Mouse (Mus musculus) liver, embryonic 16.5 days (tissue): ENCODE results near the gene Zfp445. TPM values are rescaled to one million over a fixed set of nuclear protein-coding genes. Genes with fewer than 3 reads are reported as not detected.

ENCODE experiments used
- ATAC-seq: fragments of 200-750 bp; cut with Nextera tagmentation; 2 replicates; pipeline ENCODE4 v1.8.0; 2017; ENCODE audit warnings: low read depth, mild to moderate bottlenecking, moderate number of reproducible peaks, moderate library complexity
- H3K27ac ChIP-seq: fragments of 300-500 bp; sonication (generic); 2 replicates; pipeline ENCODE4 v1.5.1; 2014; ENCODE audit warnings: mild to moderate bottlenecking, low read length
- H3K27me3 ChIP-seq: fragments of 300-500 bp; sonication (generic); 2 replicates; pipeline ENCODE4 v1.6.1; 2014; ENCODE audit warnings: low read depth, low read length, mixed read lengths; ENCODE audit not compliant: control insufficient read depth, insufficient read depth
- H3K36me3 ChIP-seq: fragments of 300-500 bp; sonication (generic); 2 replicates; pipeline ENCODE4 v1.6.1; 2014; ENCODE audit warnings: mild to moderate bottlenecking; ENCODE audit not compliant: control insufficient read depth, insufficient read depth
- H3K4me1 ChIP-seq: fragments of 300-500 bp; sonication (generic); 2 replicates; pipeline ENCODE4 v1.6.1; 2014; ENCODE audit warnings: low read depth, low read length, mixed read lengths; ENCODE audit not compliant: control insufficient read depth
- H3K4me2 ChIP-seq: fragments of 300-500 bp; sonication (generic); 2 replicates; pipeline ENCODE4 v1.6.1; 2014; ENCODE audit warnings: low read depth, low read length, mixed read lengths
- H3K4me3 ChIP-seq: fragments of 300-500 bp; sonication (generic); 2 replicates; pipeline ENCODE4 v1.5.1; 2014; ENCODE audit warnings: low read depth, mild to moderate bottlenecking, low read length
- H3K9ac ChIP-seq: fragments of 300-500 bp; sonication (generic); 2 replicates; pipeline ENCODE4 v1.6.1; 2014; ENCODE audit warnings: low read depth, low read length
- H3K9me3 ChIP-seq: fragments of 300-500 bp; sonication (generic); replicated peaks from 2 replicates; pipeline ENCODE4 v1.6.1; 2016; ENCODE audit warnings: low read length; ENCODE audit not compliant: control insufficient read depth
- WGBS: fragments of 180-500 bp; shearing (Covaris S2); extraction: QIAGEN DNeasy Blood & Tissue Kit; methylation state at CpG from one replicate; pipeline ENCODE4 v1.1.7; 2014; ENCODE audit not compliant: insufficient replicate concordance; 5-methylcytosine and 5-hydroxymethylcytosine counted together
- polyA plus RNA-seq: library from polyadenylated mRNA; unstranded; fragments of >200 nt; fragmentation: Nextera tagmentation; extraction: Ambion mirVana; gene quantifications from 2 replicates; pipeline ENCODE4 v1.2.1, GENCODE M21; 2015

Gene Zfp445
- polyA plus RNA-seq, 1 experiment from 2014 or later = 19.4 TPM

GRCm38 (mm10) chr9:122846156-122846555, 19.6 kb downstream of the Zfp445 start:
- no peak overlapping the region for H3K4me2 ChIP-seq
- H3K9me3 ChIP-seq = peaks cover 2% of the 10 kb centered on the region; the same call in 1 of the 2 replicates
- no peak overlapping the region for H3K27ac ChIP-seq
- H3K36me3 ChIP-seq = peaks cover 19% of the 10 kb centered on the region
- H3K4me1 ChIP-seq = no peaks in the 10 kb centered on the region
- H3K4me3 ChIP-seq = no peak overlapping the region
- ATAC-seq = no peak
- H3K9ac ChIP-seq = no peak overlapping the region
- H3K27me3 ChIP-seq = no peaks in the 10 kb centered on the region

GRCm38 (mm10) chr9:122845621-122846020, 20.2 kb downstream of the Zfp445 start:
- no peak for ATAC-seq
- no peak overlapping the region for H3K4me3 ChIP-seq

DNA sequence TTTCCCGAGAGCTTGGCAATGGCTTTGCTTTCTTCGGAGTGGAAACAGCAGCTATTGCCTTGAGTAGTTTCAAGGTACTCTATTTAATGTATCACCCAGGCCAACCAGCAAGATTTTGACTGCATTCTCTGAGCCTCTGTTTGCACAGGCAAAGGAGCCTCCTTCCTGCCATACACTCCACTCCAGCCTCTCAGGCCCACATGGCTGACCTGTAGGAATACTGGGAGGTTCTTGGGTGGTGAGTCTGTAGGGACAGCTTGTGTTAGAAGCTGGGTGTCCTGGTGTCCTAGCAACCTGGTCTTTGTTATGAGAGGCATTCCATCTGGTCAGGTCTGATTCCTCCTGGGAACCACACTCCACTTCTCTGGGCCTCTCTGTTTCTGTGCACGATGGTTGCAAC, 22.0 kb downstream of the Zfp445 start, which contains the start of gene Gm35549:
Gene Gm35549 (minus strand): TSS at position 276 of the 400 bp plus-strand sequence.
- H3K9ac ChIP-seq = no peak within 1 kb of the TSS
- no peak within 1 kb of the TSS for H3K4me2 ChIP-seq
- H3K27me3 ChIP-seq = no peaks in the 10 kb centered on the region
- H3K36me3 ChIP-seq = peaks cover 4% of the 10 kb centered on the region
- 0 out of 2 replicates have a peak, but pooled peaks cover 2% of the 10 kb centered on the region for H3K9me3 ChIP-seq
- no peak within 1 kb of the TSS for H3K4me3 ChIP-seq
- no peak within 1 kb of the TSS for H3K27ac ChIP-seq
- H3K4me1 ChIP-seq = no peaks in the 10 kb centered on the region
- ATAC-seq = no peak
- 69% methylated on average over 3 of the region's 3 CpGs for WGBS

More at GRCm38 (mm10) chr9:122845621-122846020, 20.2 kb downstream of the Zfp445 start:
- H3K4me1 ChIP-seq = no peaks in the 10 kb centered on the region
- WGBS = 51% methylated on average over 3 of the region's 3 CpGs
- no peak overlapping the region for H3K4me2 ChIP-seq
- H3K36me3 ChIP-seq = peaks cover 15% of the 10 kb centered on the region
- H3K27me3 ChIP-seq = no peaks in the 10 kb centered on the region
- no peak overlapping the region for H3K27ac ChIP-seq
- no peak overlapping the region for H3K9ac ChIP-seq
- peaks cover 2% of the 10 kb centered on the region; the same call in 1 of the 2 replicates for H3K9me3 ChIP-seq

DNA sequence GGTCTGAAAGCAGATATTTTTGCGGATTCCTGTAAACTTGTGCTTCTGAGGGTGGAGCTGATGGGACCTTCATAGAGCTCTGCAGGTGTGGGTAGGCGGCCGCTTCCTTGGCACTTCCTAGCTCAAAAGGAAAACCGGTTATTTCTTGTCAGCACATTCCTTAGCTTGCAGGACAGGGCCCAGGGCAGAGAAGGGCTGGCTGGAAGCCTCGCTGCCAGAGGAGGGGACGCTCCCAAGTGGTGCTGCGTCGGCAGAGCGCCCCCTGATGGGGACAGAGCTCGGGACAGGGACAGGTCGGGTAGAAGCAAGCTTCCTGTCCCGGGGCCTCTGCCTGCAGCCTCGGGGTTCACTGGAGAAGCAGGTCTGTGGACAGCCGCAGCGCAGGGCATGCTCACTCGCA, 28.1 kb downstream of the Zfp445 start:
- WGBS = 34% methylated on average over 16 of the region's 16 CpGs

GRCm38 (mm10) chr9:122837216-122837615, 28.6 kb downstream of the Zfp445 start:
- H3K4me2 ChIP-seq = no peak overlapping the region
- H3K9ac ChIP-seq = no peak overlapping the region
- H3K4me1 ChIP-seq = no peaks in the 10 kb centered on the region
- WGBS = 65% methylated on average over 4 of the region's 4 CpGs
- no peak for ATAC-seq
- H3K9me3 ChIP-seq = no peaks in the 10 kb centered on the region
- H3K27ac ChIP-seq = no peak overlapping the region
- H3K4me3 ChIP-seq = no peak overlapping the region
- no peaks in the 10 kb centered on the region for H3K27me3 ChIP-seq
- no peaks in the 10 kb centered on the region for H3K36me3 ChIP-seq

More for the DNA sequence above, 28.1 kb downstream of the Zfp445 start:
- Histone ChIP-seq H3K27ac (no peak overlapping the region), H3K9me3 (no peaks in the 10 kb centered on the region), H3K9ac (no peak overlapping the region), H3K36me3 (no peaks in the 10 kb centered on the region), H3K4me1 (no peaks in the 10 kb centered on the region), H3K4me2 (no peak overlapping the region), H3K27me3 (no peaks in the 10 kb centered on the region), H3K4me3 (no peak overlapping the region)
- ATAC-seq = no peak

GRCm38 (mm10) chr9:122836790-122837189, 29.0 kb downstream of the Zfp445 start:
- no peaks in the 10 kb centered on the region for H3K27me3 ChIP-seq
- no peak overlapping the region for H3K9ac ChIP-seq
- no peaks in the 10 kb centered on the region for H3K36me3 ChIP-seq
- H3K4me1 ChIP-seq = no peaks in the 10 kb centered on the region
- H3K4me2 ChIP-seq = no peak overlapping the region
- H3K4me3 ChIP-seq = no peak overlapping the region
- no peak for ATAC-seq
- no peaks in the 10 kb centered on the region for H3K9me3 ChIP-seq
- H3K27ac ChIP-seq = no peak overlapping the region
- 64% methylated on average over 6 of the region's 6 CpGs for WGBS

DNA sequence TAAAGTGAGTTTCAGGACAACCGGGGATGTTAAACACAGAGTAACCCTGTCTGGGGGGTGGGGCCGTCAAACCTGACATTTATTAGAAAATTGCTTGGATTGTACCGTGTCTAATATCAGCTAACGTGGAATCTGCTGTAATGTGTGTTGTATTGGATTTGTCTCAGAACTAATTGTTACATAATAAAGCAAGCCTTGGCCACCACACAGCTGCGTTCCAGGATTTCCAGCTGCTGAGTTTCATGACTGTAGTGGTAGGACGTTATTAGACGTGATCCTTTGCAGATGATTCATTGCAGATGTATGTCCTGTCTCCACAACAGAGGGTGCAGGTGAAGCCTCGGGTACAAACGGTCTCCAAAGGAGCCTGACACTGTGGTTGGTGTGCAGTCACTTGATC, 29.7 kb downstream of the Zfp445 start:
- Histone ChIP-seq H3K36me3 (no peaks in the 10 kb centered on the region), H3K27me3 (no peaks in the 10 kb centered on the region), H3K9me3 (no peaks in the 10 kb centered on the region), H3K4me1 (no peaks in the 10 kb centered on the region), H3K9ac (no peak overlapping the region), H3K4me2 (no peak overlapping the region), H3K27ac (no peak overlapping the region), H3K4me3 (no peak overlapping the region)
- 68% methylated on average over 9 of the region's 9 CpGs for WGBS
- no peak for ATAC-seq

- Histone ChIP-seq H3K9ac (no peak overlapping the region), H3K27ac (no peak overlapping the region), H3K27me3 (no peaks in the 10 kb centered on the region), H3K4me2 (no peak overlapping the region), H3K4me3 (no peak overlapping the region), H3K36me3 (no peaks in the 10 kb centered on the region; the same call in 1 of the 2 replicates), H3K9me3 (no peaks in the 10 kb centered on the region), H3K4me1 (no peaks in the 10 kb centered on the region)
- WGBS = 55% methylated on average over 4 of the region's 4 CpGs
- no peak for ATAC-seq
Measured at GRCm38 (mm10) chr9:122829826-122830380, 35.9 kb downstream of the Zfp445 start.

GRCm38 (mm10) chr9:122826743-122827142, 39.1 kb downstream of the Zfp445 start:
- Histone ChIP-seq H3K36me3 (peaks cover 2% of the 10 kb centered on the region; the same call in 1 of the 2 replicates), H3K9ac (no peak overlapping the region), H3K9me3 (no peaks in the 10 kb centered on the region), H3K27ac (no peak overlapping the region), H3K4me3 (no peak overlapping the region), H3K27me3 (no peaks in the 10 kb centered on the region), H3K4me1 (no peaks in the 10 kb centered on the region), H3K4me2 (no peak overlapping the region)
- 68% methylated on average over 4 of the region's 4 CpGs for WGBS
- ATAC-seq = peak; percentile 72
